Mouse (Mus musculus): ENCODE data around the gene Sertad2. TPM values are rescaled to one million over a fixed set of nuclear protein-coding genes. Genes with fewer than 3 reads are reported as not detected.

The Sertad2 gene
- total and polyA plus RNA-seq, 3 experiments = 5.9 to 13.1 (median 6.0) TPM

DNA sequence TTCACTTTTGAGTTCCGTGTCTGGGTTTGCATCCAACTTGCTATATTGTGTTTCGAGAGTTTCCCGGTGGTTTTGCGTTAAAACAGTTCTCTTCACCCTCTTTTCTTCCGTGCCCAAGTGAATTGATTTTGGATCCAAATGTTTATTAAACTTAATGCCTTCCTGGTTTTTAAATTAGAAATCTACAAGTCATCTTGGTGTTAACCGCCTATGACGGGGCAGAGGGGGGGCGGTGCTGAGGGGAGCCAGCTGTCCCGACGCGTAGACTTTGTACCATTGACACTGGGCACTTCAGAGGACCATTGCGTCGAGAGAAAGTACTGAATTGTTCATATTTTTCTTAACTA is 89.5 kb downstream of the Sertad2 start:
- H3K36me3 ChIP-seq (replicated peaks in 1 of 2; ENCODE audit: control insufficient read depth in 1 of 2, insufficient read depth in 1 of 2, low read length in 1 of 2) = peaks cover 0 to 2% of the 10 kb centered on the region in 2 experiments
- peak; percentile 78 for DNase-seq (ENCODE audit: extremely low read depth)
- in situ Hi-C loops (cut with MboI; ENCODE audit: low pct_ligation_motif_present, low pct_unique_long_range_greater_than_20kb, low sequenced_read_pairs) (no loop called here), dilution Hi-C loops (cut with MboI; ENCODE audit: extremely low pct_ligation_motif_present, extremely low pct_unique_long_range_greater_than_20kb, low sequenced_read_pairs) (no loop called here)
- H3K4me2 ChIP-seq (ENCODE audit: insufficient read depth, low read depth, poor library complexity, severe bottlenecking) = peak overlapping the region; percentile 91
- no peak overlapping the region for H3K27ac ChIP-seq (ENCODE audit: insufficient read depth, low read depth)
- peak overlapping the region; percentile 57 to 81 (median 70) for H3K4me3 ChIP-seq (replicated peaks in 1 of 3; ENCODE audit: low read depth in 2 of 3, low read length in 2 of 3, poor library complexity in 1 of 3)
- H3K79me2 ChIP-seq (replicated peaks; ENCODE audit: control insufficient read depth, extremely low read depth, insufficient read depth, poor library complexity, severe bottlenecking) = peaks cover 18% of the 10 kb centered on the region
- TF ChIP-seq TCF12 (IDR thresholded peaks at IDR 0.05; ENCODE audit: low read depth, low read length) (peak; percentile 41; the same call in 1 of the 2 replicates), MAX (IDR thresholded peaks at IDR 0.05; ENCODE audit: low read length) (peak; percentile 60; the same call in 1 of the 2 replicates), ETS1 (conservative IDR thresholded peaks at IDR 0.05; ENCODE audit: low read depth, low read length) (no peak; the same call in 1 of the 2 replicates), TBP (conservative IDR thresholded peaks at IDR 0.05; ENCODE audit: low read depth, low read length) (peak; percentile 29; the same call in 1 of the 2 replicates), EP300 (IDR thresholded peaks at IDR 0.05; ENCODE audit: low read length) (peak; percentile 29; the same call in 1 of the 2 replicates), ZNF384 (IDR thresholded peaks at IDR 0.05; ENCODE audit: low read depth, low read length) (no peak), ZMIZ1 (IDR thresholded peaks at IDR 0.05; ENCODE audit: low read depth, low read length) (no peak), CHD1 (IDR thresholded peaks at IDR 0.05; ENCODE audit: low read depth, low read length) (0 out of 2 replicates have a peak, but pooled peaks have one; percentile 22), JUND (conservative IDR thresholded peaks at IDR 0.05; ENCODE audit: low read depth, low read length) (no peak), SIN3A (IDR thresholded peaks at IDR 0.05; ENCODE audit: low read length) (peak; percentile 88), IRF4 (IDR thresholded peaks at IDR 0.05; ENCODE audit: low read depth, low read length) (0 out of 2 replicates have a peak, but pooled peaks have one; percentile 9), MAZ (IDR thresholded peaks at IDR 0.05; ENCODE audit: low read depth, low read length) (peak; percentile 76; the same call in 1 of the 2 replicates)
- H3K4me1 ChIP-seq (ENCODE audit: control insufficient read depth in 1 of 2, insufficient read depth in 2 of 2) = peaks cover 7 to 39% of the 10 kb centered on the region in 2 experiments
- peak overlapping the region; percentile 57 for H3K9ac ChIP-seq (ENCODE audit: insufficient read depth, low read depth)
- H3K9me3 ChIP-seq (replicated peaks; ENCODE audit: low read length) = no peaks in the 10 kb centered on the region
- H3K27me3 ChIP-seq (replicated peaks) = no peaks in the 10 kb centered on the region

DNA sequence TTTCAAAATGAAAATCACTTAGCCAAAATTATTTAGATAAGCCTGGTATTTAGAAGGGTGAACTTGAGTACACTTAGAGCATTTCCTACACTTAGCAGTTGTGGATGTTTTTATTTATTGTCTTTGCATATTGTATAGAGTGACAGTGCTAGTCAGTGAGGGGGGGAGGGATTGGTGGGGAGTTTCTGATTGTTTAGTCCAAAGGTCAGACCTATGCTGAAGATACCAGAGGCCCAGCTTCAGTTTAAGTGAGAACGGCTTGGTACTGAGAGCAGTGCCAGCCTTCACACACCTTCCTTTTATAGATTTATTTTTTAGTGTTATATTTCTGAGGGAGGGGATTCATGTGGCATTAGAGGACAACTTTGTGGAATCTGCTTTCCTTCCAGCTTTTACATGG is 91.5 kb downstream of the Sertad2 start:
- DNase-seq (ENCODE audit: extremely low read depth) = no peak
- dilution Hi-C loops (cut with MboI; ENCODE audit: extremely low pct_ligation_motif_present, extremely low pct_unique_long_range_greater_than_20kb, low sequenced_read_pairs) (no loop called here), in situ Hi-C loops (cut with MboI; ENCODE audit: low pct_ligation_motif_present, low pct_unique_long_range_greater_than_20kb, low sequenced_read_pairs) (no loop called here)
- no peak overlapping the region for H3K9ac ChIP-seq (ENCODE audit: insufficient read depth, low read depth)
- H3K9me3 ChIP-seq (replicated peaks; ENCODE audit: low read length) = no peaks in the 10 kb centered on the region
- no peak overlapping the region for H3K4me3 ChIP-seq (replicated peaks in 1 of 3; ENCODE audit: low read depth in 2 of 3, low read length in 2 of 3, poor library complexity in 1 of 3)
- no peak overlapping the region for H3K27ac ChIP-seq (ENCODE audit: insufficient read depth, low read depth)
- H3K4me1 ChIP-seq (ENCODE audit: control insufficient read depth in 1 of 2, insufficient read depth in 2 of 2) = peaks cover 7 to 48% of the 10 kb centered on the region in 2 experiments
- H3K79me2 ChIP-seq (replicated peaks; ENCODE audit: control insufficient read depth, extremely low read depth, insufficient read depth, poor library complexity, severe bottlenecking) = peaks cover 18% of the 10 kb centered on the region
- no peaks in the 10 kb centered on the region for H3K27me3 ChIP-seq (replicated peaks)
- H3K36me3 ChIP-seq (replicated peaks in 1 of 2; ENCODE audit: control insufficient read depth in 1 of 2, insufficient read depth in 1 of 2, low read length in 1 of 2) = peaks cover 0 to 2% of the 10 kb centered on the region in 2 experiments
- no peak overlapping the region for H3K4me2 ChIP-seq (ENCODE audit: insufficient read depth, low read depth, poor library complexity, severe bottlenecking)
- TF ChIP-seq NELFE (IDR thresholded peaks at IDR 0.05; ENCODE audit: low read depth, low read length) (no peak), NRF1 (IDR thresholded peaks at IDR 0.05; ENCODE audit: low read depth, low read length) (no peak), UBTF (IDR thresholded peaks at IDR 0.05; ENCODE audit: low read depth, low read length) (no peak), MYC (IDR thresholded peaks at IDR 0.05; ENCODE audit: low read depth, low read length) (no peak), KAT2A (IDR thresholded peaks at IDR 0.05; ENCODE audit: insufficient replicate concordance, low read length) (no peak), ELF1 (IDR thresholded peaks at IDR 0.05; ENCODE audit: low read depth, low read length) (no peak), MAX (IDR thresholded peaks at IDR 0.05; ENCODE audit: low read length) (no peak), PAX5 (IDR thresholded peaks at IDR 0.05; ENCODE audit: low read length) (no peak), JUND (conservative IDR thresholded peaks at IDR 0.05; ENCODE audit: low read depth, low read length) (no peak), TCF12 (IDR thresholded peaks at IDR 0.05; ENCODE audit: low read depth, low read length) (no peak), ZNF384 (IDR thresholded peaks at IDR 0.05; ENCODE audit: low read depth, low read length) (no peak), ZMIZ1 (IDR thresholded peaks at IDR 0.05; ENCODE audit: low read depth, low read length) (no peak), EP300 (IDR thresholded peaks at IDR 0.05; ENCODE audit: low read length) (no peak), CTCF (conservative IDR thresholded peaks at IDR 0.05 in 1 of 2, IDR thresholded peaks at IDR 0.05 in 1 of 2; ENCODE audit: low read depth in 2 of 2, low read length in 2 of 2) (no peak)
